In the genomic region with DNA sequence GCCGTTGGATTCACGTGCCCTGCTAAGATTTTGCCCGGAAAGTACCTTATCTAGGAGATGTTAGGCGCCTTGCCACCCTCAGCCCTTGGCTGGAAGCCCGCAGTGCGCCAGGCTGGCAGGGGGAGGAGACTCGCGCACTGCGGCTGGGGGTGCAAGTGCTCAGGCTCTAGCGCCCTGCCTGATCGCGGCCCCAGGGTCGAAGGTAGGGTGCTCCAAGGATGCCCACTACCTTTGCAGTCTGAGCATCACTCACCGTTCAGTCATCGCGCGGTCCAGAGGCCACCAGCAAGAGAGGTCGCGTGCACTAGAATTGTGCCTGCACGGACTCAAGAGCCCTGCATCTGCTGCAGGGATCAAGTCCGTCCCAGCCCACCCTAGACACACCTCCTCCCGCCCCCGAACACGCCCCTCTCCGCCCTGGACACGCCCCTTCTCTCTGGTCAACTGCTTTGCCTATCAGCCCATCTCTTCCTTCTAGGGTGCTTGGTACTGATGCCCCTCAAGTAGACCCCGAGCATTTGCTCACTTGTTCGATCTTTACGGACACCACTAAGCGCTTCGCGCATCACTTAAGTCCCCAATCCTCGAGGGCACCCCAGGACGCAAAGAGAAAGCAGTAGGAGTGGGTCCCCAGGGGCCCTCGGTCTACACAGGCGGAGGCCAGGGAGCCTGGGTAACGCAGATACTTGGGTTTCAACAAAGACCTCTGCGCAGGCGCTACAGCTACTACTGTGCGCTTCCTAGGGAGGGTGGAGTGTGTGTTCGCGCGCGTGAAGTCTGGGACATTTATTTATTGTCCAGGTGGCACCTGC, we compare ENCODE assay signal across 9 mouse cellular contexts. TPM values are rescaled to one million over a fixed set of nuclear protein-coding genes. Genes with fewer than 3 reads are reported as not detected.
DNase-seq lines count a peak whose midpoint lies in the region; ATAC-seq lines count a peak whose summit lies in the region.
"Had no signal": no experiment of that assay in that cellular context is flagged by ENCODE, and none has a peak within 500 bp of the region (broad histone marks: within the 10 kb centered on the region; RNA-seq: fewer than 3 reads in every experiment).

A gene (minus strand): TSS at position 482 of the 812 bp plus-strand sequence.

- WGBS in forebrain, embryonic 16.5 days: under 1% methylated on average over 44 of the region's 44 CpGs
- 2% methylated on average over 44 of the region's 44 CpGs for WGBS in large intestine, adult 2 months
- under 1% methylated on average over 44 of the region's 44 CpGs for WGBS in liver, embryonic 16.5 days (ENCODE audit: insufficient replicate concordance)
- WGBS in neural tube, embryonic 11.5 days: under 1% methylated on average over 44 of the region's 44 CpGs
- WGBS in stomach, embryonic 16.5 days: under 1% methylated on average over 44 of the region's 44 CpGs

- H3K9ac ChIP-seq in forebrain, embryonic 16.5 days (replicated peaks; ENCODE audit: low read depth, low read length): peak within 1 kb of the TSS; percentile 40
- peak within 1 kb of the TSS; percentile 30 for H3K9ac ChIP-seq in liver, embryonic 16.5 days (ENCODE audit: low read depth, low read length)
- H3K9ac ChIP-seq in neural tube, embryonic 11.5 days (ENCODE audit: low read length): peak within 1 kb of the TSS; percentile 45
- peak within 1 kb of the TSS; percentile 61 for H3K9ac ChIP-seq in stomach, embryonic 16.5 days (ENCODE audit: low read length)

- no peaks in the 10 kb centered on the region for H3K9me3 ChIP-seq in forebrain, embryonic 16.5 days (ENCODE audit: control insufficient read depth, low read length)
- H3K9me3 ChIP-seq in liver, embryonic 16.5 days (replicated peaks; ENCODE audit: control insufficient read depth, low read length): no peaks in the 10 kb centered on the region
- H3K9me3 ChIP-seq in neural tube, embryonic 11.5 days (ENCODE audit: control insufficient read depth, low read length): no peaks in the 10 kb centered on the region
- H3K9me3 ChIP-seq in stomach, embryonic 16.5 days (replicated peaks; ENCODE audit: control insufficient read depth, low read length): no peaks in the 10 kb centered on the region

- DNase-seq in CD8-positive naive resting alpha-beta T cell, adult 2 months (ENCODE audit: low read depth in 2 of 2, low spot score in 2 of 2): peak; percentile 18 to 38
- DNase-seq in cerebellum, adult 11-12 months: peak; percentile 42
- peak; percentile 75 to 82 for DNase-seq in heart, postnatal 14 days
- peak; percentile 51 for DNase-seq in large intestine, adult 2 months (ENCODE audit: low read depth, low spot score)
- peak; percentile 93 for DNase-seq in neural tube, embryonic 11.5 days (ENCODE audit: low spot score)

- intact Hi-C loops in heart, postnatal 14 days (cut with DNase I): no loop called here

- H3K4me3 ChIP-seq in forebrain, embryonic 16.5 days (replicated peaks; ENCODE audit: low read length): peak within 1 kb of the TSS; percentile 43
- peak within 1 kb of the TSS; percentile 57 for H3K4me3 ChIP-seq in liver, embryonic 16.5 days (ENCODE audit: low read depth, low read length)
- H3K4me3 ChIP-seq in neural tube, embryonic 11.5 days (ENCODE audit: low read depth, low read length): peak within 1 kb of the TSS; percentile 46
- H3K4me3 ChIP-seq in stomach, embryonic 16.5 days (replicated peaks; ENCODE audit: low read length): peak within 1 kb of the TSS; percentile 48

- no peaks in the 10 kb centered on the region for H3K27me3 ChIP-seq in forebrain, embryonic 16.5 days (replicated peaks; ENCODE audit: control insufficient read depth, insufficient read depth, low read length)
- H3K27me3 ChIP-seq in liver, embryonic 16.5 days (ENCODE audit: control insufficient read depth, insufficient read depth, low read depth, low read length): no peaks in the 10 kb centered on the region
- H3K27me3 ChIP-seq in neural tube, embryonic 11.5 days (ENCODE audit: control insufficient read depth, insufficient read depth, low read length): no peaks in the 10 kb centered on the region
- no peaks in the 10 kb centered on the region for H3K27me3 ChIP-seq in stomach, embryonic 16.5 days (ENCODE audit: control insufficient read depth, insufficient read depth, low read length)

- peaks cover 29% of the 10 kb centered on the region for H3K4me1 ChIP-seq in forebrain, embryonic 16.5 days (replicated peaks; ENCODE audit: control insufficient read depth, insufficient read depth, low read length)
- peaks cover 7% of the 10 kb centered on the region for H3K4me1 ChIP-seq in liver, embryonic 16.5 days (ENCODE audit: control insufficient read depth, low read depth, low read length)
- H3K4me1 ChIP-seq in neural tube, embryonic 11.5 days (ENCODE audit: control insufficient read depth, insufficient read depth, low read length): peaks cover 20% of the 10 kb centered on the region
- peaks cover 20% of the 10 kb centered on the region for H3K4me1 ChIP-seq in stomach, embryonic 16.5 days (ENCODE audit: control insufficient read depth, insufficient read depth, low read length)

- no peak within 1 kb of the TSS for H3K27ac ChIP-seq in forebrain, embryonic 16.5 days (ENCODE audit: low read length)
- peak within 1 kb of the TSS; percentile 15; the same call in 1 of the 2 replicates for H3K27ac ChIP-seq in liver, embryonic 16.5 days (ENCODE audit: low read length)
- 0 out of 2 replicates have a peak within 1 kb of the TSS, but pooled peaks have one; percentile 24 for H3K27ac ChIP-seq in neural tube, embryonic 11.5 days (ENCODE audit: low read depth, low read length)
- peak within 1 kb of the TSS; percentile 72 for H3K27ac ChIP-seq in stomach, embryonic 16.5 days (ENCODE audit: low read length)

- peak within 1 kb of the TSS; percentile 88 for H3K4me2 ChIP-seq in forebrain, embryonic 16.5 days (ENCODE audit: low read length)
- peak within 1 kb of the TSS; percentile 71 for H3K4me2 ChIP-seq in liver, embryonic 16.5 days (ENCODE audit: low read depth, low read length)
- peak within 1 kb of the TSS; percentile 78 for H3K4me2 ChIP-seq in neural tube, embryonic 11.5 days (ENCODE audit: low read depth)
- peak within 1 kb of the TSS; percentile 96 for H3K4me2 ChIP-seq in stomach, embryonic 16.5 days (ENCODE audit: low read depth, low read length)

- ATAC-seq in forebrain, embryonic 16.5 days: peak; percentile 92
- peak; percentile 82 for ATAC-seq in liver, embryonic 16.5 days (ENCODE audit: low read depth)
- peak; percentile 84 for ATAC-seq in neural tube, embryonic 11.5 days (ENCODE audit: insufficient read depth, low FRiP score, low TSS enrichment)
- ATAC-seq in stomach, embryonic 16.5 days (ENCODE audit: insufficient read depth, low FRiP score): peak; percentile 94

- H3K36me3 ChIP-seq in forebrain, embryonic 16.5 days (ENCODE audit: control insufficient read depth, insufficient read depth): no peaks in the 10 kb centered on the region
- H3K36me3 ChIP-seq in liver, embryonic 16.5 days (ENCODE audit: control insufficient read depth, insufficient read depth): no peaks in the 10 kb centered on the region
- H3K36me3 ChIP-seq in neural tube, embryonic 11.5 days (ENCODE audit: control insufficient read depth, insufficient read depth, low read length): no peaks in the 10 kb centered on the region
- H3K36me3 ChIP-seq in stomach, embryonic 16.5 days (ENCODE audit: control insufficient read depth, insufficient read depth, low read length): no peaks in the 10 kb centered on the region
- H3K36me3 ChIP-seq: G1E had no signal

RNA-seq across cellular contexts. Expression of the gene that starts here (rescaled TPM):
- 7.9 and 8.5 TPM in 2 replicates for polyA plus RNA-seq in forebrain, embryonic 16.5 days (2015; fragmentation: Nextera tagmentation; extraction: Ambion mirVana)
- 1 to 10 TPM; 7.7 TPM for total RNA-seq in heart, postnatal 14 days (2021)
- 16.0 and 16.8 TPM in 2 replicates for polyA plus RNA-seq in large intestine, adult 2 months (2012; rRNA removed)
- 6.7 and 7.9 TPM in 2 replicates for polyA plus RNA-seq in liver, embryonic 16.5 days (2015; fragmentation: Nextera tagmentation; extraction: Ambion mirVana)
- polyA plus RNA-seq in neural tube, embryonic 11.5 days (2014; fragmentation: Nextera tagmentation; extraction: Ambion mirVana): 38.0 and 38.3 TPM in 2 replicates
- 8.8 and 10.3 TPM in 2 replicates for polyA plus RNA-seq in stomach, embryonic 16.5 days (2015; fragmentation: Nextera tagmentation; extraction: Ambion mirVana)
- polyA plus RNA-seq: G1E had no signal

Comparison
In these comparisons a context has a peak if more than half of its experiments do, and no peak if none do; other contexts are left out.
1. DNase-seq: peak in every context shown above with its lines; median percentile 93 in neural tube, embryonic 11.5 days; 78 in heart, postnatal 14 days; 51 in large intestine, adult 2 months; 42 in cerebellum, adult 11-12 months; 28 in CD8-positive naive resting alpha-beta T cell, adult 2 months.